ENCODE assay signal across 10 mouse cellular contexts in the genomic region with DNA sequence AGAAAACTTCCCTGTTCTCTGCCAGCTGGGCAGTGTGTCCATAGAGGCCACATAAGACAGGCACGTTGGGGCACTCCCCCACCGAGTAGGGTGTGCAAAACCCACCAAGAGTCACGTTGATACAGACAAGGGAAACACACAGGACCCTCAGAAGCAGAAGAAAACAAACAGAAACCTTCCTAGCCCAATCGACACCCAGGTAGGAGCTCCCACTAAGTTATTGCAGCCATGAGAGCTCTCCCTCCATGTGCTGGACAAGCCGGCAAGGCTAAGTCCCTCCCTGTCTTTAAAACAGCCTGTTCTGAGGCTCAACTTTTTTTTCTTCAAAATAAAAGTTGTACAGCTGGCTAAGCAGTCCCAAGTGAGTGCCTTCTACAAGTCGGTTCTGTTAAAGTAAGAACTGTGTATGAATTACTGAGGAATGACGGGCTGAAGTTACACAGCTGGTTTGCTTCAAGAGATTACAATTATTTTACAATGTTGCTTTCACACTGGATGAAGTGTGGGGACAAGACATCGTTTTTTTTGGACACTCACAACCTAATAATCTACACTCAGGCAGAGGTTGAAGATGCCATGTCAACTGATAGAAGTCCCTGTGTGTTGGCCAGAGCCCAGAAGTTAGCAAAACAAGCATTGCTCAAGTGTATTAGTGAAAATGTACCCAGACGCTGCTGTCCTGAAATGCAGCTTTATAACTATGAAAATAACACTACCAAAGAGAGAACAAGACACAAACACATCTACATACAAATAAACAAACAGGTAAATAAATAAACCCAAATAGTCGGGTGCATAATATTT.
DNase-seq lines count a peak whose midpoint lies in the region; ATAC-seq and TF ChIP-seq lines count a peak whose summit lies in the region.
"Had no signal": no experiment of that assay in that cellular context is flagged by ENCODE, and none has a peak within 500 bp of the region (broad histone marks: within the 10 kb centered on the region; RNA-seq: fewer than 3 reads in every experiment).

No protein-coding gene starts in this region.

- no peak overlapping the region for H3K9ac ChIP-seq in liver, embryonic 12.5 days
- H3K9ac ChIP-seq in stomach, embryonic 16.5 days (ENCODE audit: low read length): peak overlapping the region; percentile 68
- H3K9ac ChIP-seq: liver, embryonic 15.5 days had no signal

- peak overlapping the region; percentile 73 for H3K27ac ChIP-seq in gastrocnemius, adult 2 months
- H3K27ac ChIP-seq in liver, embryonic 12.5 days: no peak overlapping the region
- H3K27ac ChIP-seq in stomach, embryonic 16.5 days (ENCODE audit: low read length): peak overlapping the region; percentile 84
- H3K27ac ChIP-seq: liver, embryonic 15.5 days had no signal

- no peaks in the 10 kb centered on the region for H3K4me1 ChIP-seq in liver, embryonic 12.5 days
- no peaks in the 10 kb centered on the region for H3K4me1 ChIP-seq in stomach, embryonic 16.5 days (ENCODE audit: control insufficient read depth, insufficient read depth, low read length)
- H3K4me1 ChIP-seq: liver, embryonic 15.5 days had no signal

- H3K36me3 ChIP-seq in liver, embryonic 12.5 days: no peaks in the 10 kb centered on the region
- H3K36me3 ChIP-seq in stomach, embryonic 16.5 days (ENCODE audit: control insufficient read depth, insufficient read depth, low read length): no peaks in the 10 kb centered on the region
- H3K36me3 ChIP-seq: liver, embryonic 15.5 days had no signal

- intact Hi-C loops in gastrocnemius, adult 2 months (cut with DNase I): no loop called here
- intact Hi-C loops in gastrocnemius, postnatal 14 days (cut with DNase I; ENCODE audit: low total_unique reads): no loop called here
- intact Hi-C loops in heart, postnatal 25 days (cut with DNase I): no loop called here

- DNase-seq in gastrocnemius, adult 2 months: peak; percentile 34
- no peak for DNase-seq in gastrocnemius, postnatal 14 days
- DNase-seq in heart, postnatal 25 days (ENCODE audit: low spot score): peak; percentile 27
- DNase-seq in frontal cortex, adult 2 months (ENCODE audit: extremely low spot score in 1 of 2, low spot score in 1 of 2): no peak
- DNase-seq in spleen, postnatal 10 days (ENCODE audit: low spot score in 2 of 2): no peak
- no peak for DNase-seq in gastrocnemius, adult 8-10 months (ENCODE audit: low spot score in 2 of 2)
- DNase-seq: cerebellum, postnatal 36 days had no signal

- no peak for TF ChIP-seq CTCF in gastrocnemius, adult 2 months (IDR thresholded peaks at IDR 0.05)

- no peaks in the 10 kb centered on the region for H3K27me3 ChIP-seq in liver, embryonic 12.5 days (replicated peaks)
- no peaks in the 10 kb centered on the region for H3K27me3 ChIP-seq in stomach, embryonic 16.5 days (ENCODE audit: control insufficient read depth, insufficient read depth, low read length)
- H3K27me3 ChIP-seq: liver, embryonic 15.5 days had no signal

- no peak overlapping the region for H3K4me2 ChIP-seq in liver, embryonic 12.5 days
- peak overlapping the region; percentile 52 for H3K4me2 ChIP-seq in stomach, embryonic 16.5 days (ENCODE audit: low read depth, low read length)
- H3K4me2 ChIP-seq: liver, embryonic 15.5 days had no signal

- peak overlapping the region; percentile 72 for H3K4me3 ChIP-seq in gastrocnemius, adult 2 months
- H3K4me3 ChIP-seq in liver, embryonic 12.5 days: peak overlapping the region; percentile 23; the same call in 1 of the 2 replicates
- peak overlapping the region; percentile 49 for H3K4me3 ChIP-seq in stomach, embryonic 16.5 days (replicated peaks; ENCODE audit: low read length)
- H3K4me3 ChIP-seq: liver, embryonic 15.5 days had no signal

- H3K9me3 ChIP-seq in liver, embryonic 12.5 days (replicated peaks): no peaks in the 10 kb centered on the region
- H3K9me3 ChIP-seq in stomach, embryonic 16.5 days (replicated peaks; ENCODE audit: control insufficient read depth, low read length): no peaks in the 10 kb centered on the region
- H3K9me3 ChIP-seq: liver, embryonic 15.5 days had no signal

- no peak for ATAC-seq in liver, embryonic 12.5 days
- ATAC-seq in stomach, embryonic 16.5 days (ENCODE audit: insufficient read depth, low FRiP score): peak; percentile 92

- WGBS in liver, embryonic 12.5 days (ENCODE audit: insufficient replicate concordance): 47% methylated on average over 10 of the region's 10 CpGs
- 24% methylated on average over 10 of the region's 10 CpGs for WGBS in stomach, embryonic 16.5 days

Comparison
In these comparisons a context has a peak if more than half of its experiments do, and no peak if none do; other contexts are left out.
1. DNase-seq: peak in gastrocnemius, adult 2 months (single experiment) and heart, postnatal 25 days (single experiment); none in gastrocnemius, postnatal 14 days (single experiment), frontal cortex, adult 2 months (0 of 2), spleen, postnatal 10 days (0 of 2) and gastrocnemius, adult 8-10 months (0 of 2).
2. Peak in every context shown above with its lines, with median percentiles within 50 percentile points of each other: H3K4me3 ChIP-seq.